Mouse (Mus musculus) olfactory bulb, adult 2 months (tissue): ENCODE measurements around the gene Wfdc8.

Experiments
- CTCF ChIP-seq: fragments of 200-500 bp; IDR thresholded peaks from 2 replicates; pipeline ENCODE4 v1.5.1; 2012; ENCODE audit warnings: low read depth, mild to moderate bottlenecking, low read length, moderate library complexity; ENCODE audit not compliant: insufficient read depth
- POLR2A ChIP-seq: fragments of 200-500 bp; IDR thresholded peaks from 2 replicates; pipeline ENCODE4 v1.6.1; 2012; ENCODE audit warnings: mild to moderate bottlenecking, low read depth, low read length, moderate library complexity; ENCODE audit not compliant: insufficient read depth

DNA sequence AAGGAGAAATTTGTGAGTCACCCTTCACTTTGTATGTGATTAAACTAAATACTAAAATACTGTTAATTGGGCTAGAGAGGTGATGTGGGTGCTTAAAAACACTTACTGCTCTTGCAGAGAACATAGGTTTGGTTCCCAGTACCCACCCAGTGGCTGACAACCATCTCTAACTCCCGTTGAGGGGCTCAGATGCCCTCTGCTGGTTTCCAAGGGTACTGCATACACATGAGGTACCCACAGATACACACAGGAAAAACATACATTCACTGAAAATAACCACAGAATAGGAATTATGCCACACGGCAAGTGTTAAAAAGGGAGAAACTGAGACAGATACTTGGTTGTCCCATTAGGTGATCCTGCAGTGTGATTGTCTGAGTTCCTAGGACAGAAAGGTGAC, 46.4 kb downstream of the Wfdc8 start:
- TF ChIP-seq CTCF (no peak), POLR2A (no peak)
